15 mouse cellular contexts compared by ENCODE assay signal in genomic region chr15:7022660-7023059, GRCm38 (mm10).
"Had no signal": no experiment of that assay in that cellular context is flagged by ENCODE, and none has a peak within 500 bp of the region (broad histone marks: within the 10 kb centered on the region; RNA-seq: fewer than 3 reads in every experiment).

No protein-coding gene starts in this region.

- H3K27me3 ChIP-seq: midbrain, embryonic 12.5 days; neural tube, embryonic 12.5 days; stomach, embryonic 15.5 days had no signal

- H3K9me3 ChIP-seq: midbrain, embryonic 10.5 days; midbrain, embryonic 12.5 days; neural tube, embryonic 12.5 days; stomach, embryonic 15.5 days had no signal

- H3K9ac ChIP-seq: lung, embryonic 14.5 days; midbrain, embryonic 12.5 days; neural tube, embryonic 12.5 days; stomach, embryonic 15.5 days had no signal

- H3K4me2 ChIP-seq: lung, embryonic 14.5 days; midbrain, embryonic 12.5 days; neural tube, embryonic 12.5 days; stomach, embryonic 15.5 days had no signal

- ATAC-seq: midbrain, embryonic 16.5 days had no signal

- H3K27ac ChIP-seq: midbrain, embryonic 10.5 days; midbrain, embryonic 12.5 days; neural tube, embryonic 12.5 days; stomach, embryonic 15.5 days; stomach, postnatal 0 days had no signal

- DNase-seq: lung, adult 18-20 months; lung, embryonic 14.5 days; lung, postnatal 10 days; lung, postnatal 4 days; midbrain, embryonic 14.5 days; right cerebral cortex, postnatal 14 days; thymus, adult 2 months; thymus, postnatal 25 days; thymus, postnatal 4 days had no signal

- H3K4me3 ChIP-seq: midbrain, embryonic 10.5 days; midbrain, embryonic 12.5 days; neural tube, embryonic 12.5 days; stomach, embryonic 15.5 days had no signal

- H3K4me1 ChIP-seq: midbrain, embryonic 10.5 days; midbrain, embryonic 12.5 days; neural tube, embryonic 12.5 days; stomach, embryonic 15.5 days had no signal

- H3K36me3 ChIP-seq: midbrain, embryonic 10.5 days; midbrain, embryonic 12.5 days; neural tube, embryonic 12.5 days; stomach, embryonic 15.5 days had no signal
